Mouse (Mus musculus) embryonic stem cell, embryonic (primary cell): Measurements from ENCODE around the gene Gm9945.

Experiments
- CTCF ChIA-PET, 4 experiments: fragments of 300-600 bp in 2 of 4; fragments of 350-600 bp in 2 of 4; sonication (Branson Sonifier 250); formaldehyde crosslinking; loops; one replicate each; lab custom pipeline; 2022; ENCODE audit warnings: inconsistent platforms in 2 of 4; lab: Charles Lee
- POLR2A ChIA-PET, 4 experiments: fragments of 300-600 bp in 2 of 4; fragments of 350-600 bp in 2 of 4; sonication (Branson Sonifier 250); formaldehyde crosslinking; loops; one replicate each; lab custom pipeline; 2022; ENCODE audit warnings: antibody characterized with exemption in 4 of 4, inconsistent platforms in 1 of 4; lab: Charles Lee

Gene Gm9945

DNA sequence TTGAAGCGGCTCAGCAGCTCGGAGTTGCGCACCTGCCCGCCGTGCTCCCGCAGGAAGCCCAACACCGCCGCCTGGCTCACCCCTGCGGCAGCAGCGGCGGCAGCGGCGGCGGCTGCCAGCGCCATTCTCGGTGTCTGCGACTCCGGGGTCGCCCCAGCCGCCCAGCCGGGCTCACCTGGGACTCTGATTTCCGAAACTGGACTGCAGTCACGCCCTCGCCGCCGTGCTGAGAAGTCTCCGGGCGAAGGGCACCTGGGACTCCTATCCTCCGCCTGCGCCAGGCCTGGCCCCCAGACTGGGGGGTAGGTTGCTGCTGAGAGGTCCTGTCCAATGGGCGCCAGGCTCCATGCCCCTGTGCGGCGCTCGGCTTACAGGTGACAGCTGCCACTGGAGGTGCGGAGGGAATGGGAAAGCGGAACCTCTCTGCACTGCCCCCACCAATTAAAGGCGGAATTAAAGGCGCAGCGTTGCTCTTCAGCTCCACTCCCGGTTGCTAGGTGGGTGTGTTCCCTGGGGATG is at the start of gene Gm9945, which contains the start of gene Sowaha:
TSS of gene Gm9945 (plus strand) at position 384 of the 519 bp plus-strand sequence.
TSS of gene Sowaha (minus strand) at position 492 of the 519 bp plus-strand sequence.
- POLR2A ChIA-PET, result interaction anchor here (0.6 to 2.4 kb wide), 21 partner anchors 10 to 946 kb away, joined by 3 to 12 read pairs (median 4); partner anchors contain the start of genes Shroom1 (in 2 of the 4), Gm10447 (in 1 of the 4), Gm9837 (in 1 of the 4) and Kif3a (in 1 of the 4)
- CTCF ChIA-PET, result interaction anchor here (0.5 to 3.0 kb wide), 14 partner anchors 10 to 1754 kb away, joined by 3 to 22 read pairs (median 4); partner anchors contain the start of genes Gm9837 (in 3 of the 4), Gm10447 (in 1 of the 4) and Shroom1 (in 1 of the 4)

DNA sequence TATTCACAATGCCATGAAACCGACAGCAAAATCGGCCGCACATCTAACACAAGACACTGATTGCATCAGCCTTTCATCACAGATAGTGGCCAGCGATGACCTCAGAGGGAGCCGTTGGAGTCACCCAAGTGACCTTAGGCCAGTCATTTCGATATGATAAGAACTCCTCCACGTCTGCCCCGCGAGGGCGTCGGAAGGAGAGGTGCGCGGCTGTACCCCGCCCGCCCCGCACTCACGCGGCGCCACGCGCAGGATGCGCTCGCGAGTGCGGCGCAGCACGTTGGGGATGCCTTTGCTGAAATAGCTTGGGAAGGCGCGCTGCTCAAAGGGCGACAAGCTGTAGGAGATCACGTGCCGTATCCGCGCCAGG is 49.7 kb upstream of the Gm9945 start:
- CTCF ChIA-PET, result interaction anchor here (0.6 to 2.2 kb wide), 18 partner anchors 10 to 1034 kb away, joined by 3 to 13 read pairs (median 4); partner anchors contain the start of genes Gm9837 (in 2 of the 4) and 9530068E07Rik (in 1 of the 4)
- POLR2A ChIA-PET, result interaction anchor here (0.6 to 4.9 kb wide), 81 partner anchors 8 to 1991 kb away, joined by 3 to 33 read pairs (median 4); partner anchors contain the start of genes Hspa4 (in 3 of the 4), Zcchc10 (in 3 of the 4), Slc22a21 (in 2 of the 4) and Gm10447 (in 1 of the 4)

DNA sequence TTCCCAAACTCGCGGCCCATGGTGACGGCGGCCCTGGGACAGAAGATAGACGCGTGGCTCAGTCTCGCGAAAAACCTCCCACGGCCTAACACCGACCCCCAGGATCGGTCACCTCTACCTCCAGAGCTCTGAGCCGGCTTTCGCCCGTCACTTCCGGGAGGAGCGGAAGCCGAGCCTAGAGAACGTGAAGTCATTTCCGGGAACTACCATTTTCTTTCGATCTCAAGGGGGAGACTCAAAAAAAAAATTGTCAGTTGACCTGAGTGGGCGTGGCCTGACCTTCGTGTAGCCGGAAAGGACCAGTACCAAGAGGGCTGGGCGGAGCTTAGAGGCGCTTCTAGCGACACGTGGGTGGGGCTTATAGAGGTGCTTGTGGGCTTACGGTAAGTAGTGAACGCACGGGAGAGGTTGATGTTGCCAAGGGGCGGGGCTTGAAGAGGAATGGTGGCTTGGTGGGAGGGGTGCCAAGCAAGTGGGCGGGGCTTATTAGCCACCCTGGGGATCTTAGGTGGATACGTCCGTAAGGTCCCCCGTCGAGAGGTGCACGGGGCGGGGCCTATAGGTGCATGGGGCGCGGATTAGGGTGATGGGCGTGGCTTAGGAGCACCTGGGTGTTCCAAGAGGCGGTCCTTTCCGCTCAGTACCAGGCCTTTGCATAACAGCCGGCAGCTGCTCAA is 49.2 kb upstream of the Gm9945 start, which contains the start of the genes Uqcrq and Gdf9:
TSS of gene Uqcrq (minus strand) at position 162 of the 677 bp plus-strand sequence.
TSS of gene Gdf9 (plus strand) at position 354 of the 677 bp plus-strand sequence.
- ChIA-PET POLR2A (interaction anchor here (0.6 to 4.9 kb wide), 98 partner anchors 9 to 1990 kb away, joined by 3 to 33 read pairs (median 4); partner anchors contain the start of genes Hspa4 (in 3 of the 4), Zcchc10 (in 3 of the 4), Slc22a21 (in 2 of the 4) and Gm10447 (in 1 of the 4)), CTCF (interaction anchor here (0.5 to 2.2 kb wide), 26 partner anchors 9 to 1035 kb away, joined by 3 to 13 read pairs (median 4); partner anchors contain the start of genes Gm9837 (in 2 of the 4) and 9530068E07Rik (in 1 of the 4))

DNA sequence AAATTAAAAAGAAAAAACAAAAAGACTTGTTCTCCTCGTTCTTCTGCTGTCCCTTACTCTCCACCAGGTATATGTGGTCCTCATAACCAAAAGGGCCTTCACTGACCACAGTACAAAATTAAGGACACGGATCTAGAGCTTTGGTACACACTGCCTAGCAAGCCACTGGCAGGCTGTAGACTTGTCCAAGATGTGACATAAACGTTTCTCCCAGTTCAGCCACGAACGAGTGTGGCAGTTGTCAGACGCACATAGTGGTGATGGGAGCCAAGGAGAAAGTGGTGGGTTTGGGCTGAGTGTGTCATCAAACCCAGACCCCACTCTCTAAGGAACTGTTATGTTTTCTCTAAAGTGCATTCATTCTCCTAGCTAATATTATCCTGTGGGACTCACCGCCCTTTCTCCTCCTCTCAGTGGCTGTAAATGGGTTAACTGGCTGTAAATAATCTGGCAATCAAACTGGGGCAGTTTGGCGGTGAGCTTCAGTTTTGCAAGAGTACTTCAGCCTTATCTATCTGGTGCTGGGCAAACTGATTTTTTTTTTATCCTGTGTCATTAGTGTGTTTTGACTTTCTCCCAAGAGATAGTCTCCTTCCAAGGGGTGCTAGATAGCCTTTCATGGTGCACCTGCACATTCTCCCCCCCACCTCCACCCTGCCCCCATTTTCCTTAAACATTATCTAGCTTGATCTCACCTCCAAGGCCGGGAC is 48.5 kb upstream of the Gm9945 start:
- POLR2A ChIA-PET, result interaction anchor here in 3 of 4 experiments (0.5 to 3.8 kb wide), 81 partner anchors 8 to 1333 kb away, joined by 3 to 33 read pairs (median 4); partner anchors contain the start of genes Hspa4 (in 3 of the 3), Slc22a21 (in 2 of the 3), Zcchc10 (in 2 of the 3) and Gm10447 (in 1 of the 3)
- CTCF ChIA-PET, result interaction anchor here (0.5 to 2.2 kb wide), 22 partner anchors 9 to 306 kb away, joined by 3 to 13 read pairs (median 4); partner anchors contain the start of genes Gm9837 (in 2 of the 4), Gm10447 (in 1 of the 4) and Shroom1 (in 1 of the 4)

- ChIA-PET POLR2A (interaction anchor here in 1 of 4 experiments (1.0 to 2.1 kb wide), 4 partner anchors 9 to 132 kb away, joined by 3 to 7 read pairs (median 4); no protein-coding TSS in a partner anchor), CTCF (no interaction called here)
These were observed 46.9 kb upstream of the Gm9945 start for GRCm38 (mm10) chr11:53433057-53433456.

DNA sequence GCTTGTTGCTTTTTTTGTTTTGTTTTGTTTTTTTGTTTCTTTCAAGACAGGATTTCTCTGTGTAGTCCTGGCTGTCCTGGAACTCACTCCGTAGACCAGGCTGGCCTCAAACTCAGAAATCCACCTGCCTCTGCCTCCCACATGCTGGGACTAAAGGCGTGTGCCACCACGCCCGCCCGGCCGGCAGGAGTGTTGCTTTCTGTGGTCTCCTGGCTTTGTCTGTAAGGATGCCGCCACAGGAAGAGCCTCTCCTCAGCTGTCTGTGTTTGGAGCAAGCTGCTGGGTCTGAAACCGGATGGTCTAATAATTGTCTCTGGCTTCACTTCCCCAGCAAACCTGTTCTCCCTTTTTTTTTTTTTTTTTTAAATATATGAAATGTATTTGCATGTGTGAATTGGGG is 44.5 kb upstream of the Gm9945 start:
- ChIA-PET POLR2A (interaction anchor here (0.6 to 2.5 kb wide), 10 partner anchors 8 to 1512 kb away, joined by 3 to 8 read pairs (median 3); partner anchors contain the start of gene Gm10447 (in 1 of the 4)), CTCF (interaction anchor here (0.6 to 1.0 kb wide), 5 partner anchors 17 to 208 kb away, joined by 3 to 8 read pairs (median 4); no protein-coding TSS in a partner anchor)

- CTCF ChIA-PET, result interaction anchor here in 3 of 4 experiments (0.7 to 1.5 kb wide), 6 partner anchors 17 to 30 kb away, joined by 3 to 4 read pairs (median 3); partner anchors contain the start of genes Gm10447 (in 1 of the 3) and Shroom1 (in 1 of the 3)
- POLR2A ChIA-PET, result interaction anchor here (0.6 to 2.5 kb wide), 10 partner anchors 8 to 305 kb away, joined by 3 to 8 read pairs (median 4); partner anchors contain the start of genes Gm10447 (in 1 of the 4) and Rad50 (in 1 of the 4)
These were observed 43.6 kb upstream of the Gm9945 start for GRCm38 (mm10) chr11:53436338-53436737.

DNA sequence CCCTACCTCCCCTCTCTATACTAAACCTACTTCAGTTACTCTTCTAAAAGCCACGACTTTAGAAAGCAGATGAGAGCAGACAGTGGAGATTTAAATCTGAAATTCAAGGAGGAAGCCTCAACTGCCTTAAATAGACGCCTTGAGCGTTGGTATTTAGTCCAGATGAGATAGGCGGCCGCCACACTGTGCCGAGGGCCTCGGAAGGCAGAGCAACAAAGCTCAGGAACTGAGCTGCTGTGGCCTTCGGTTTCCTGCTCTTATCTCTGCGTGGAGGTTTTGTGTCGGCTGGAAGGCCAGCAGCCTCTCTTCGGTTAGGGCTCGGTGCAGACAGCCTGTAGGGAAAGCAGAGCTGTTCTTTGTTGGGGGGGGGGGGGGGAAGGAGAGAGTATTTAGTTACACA is 38.0 kb upstream of the Gm9945 start:
- ChIA-PET POLR2A (interaction anchor here in 3 of 4 experiments (0.6 to 5.8 kb wide), 12 partner anchors 9 to 1749 kb away, joined by 3 to 24 read pairs (median 4); partner anchors contain the start of genes Gdf9 (in 2 of the 3), Uqcrq (in 2 of the 3), Gm10447 (in 1 of the 3) and Hspa4 (in 1 of the 3)), CTCF (interaction anchor here (0.6 to 2.6 kb wide), 10 partner anchors 11 to 87 kb away, joined by 3 to 14 read pairs (median 5); partner anchors contain the start of genes Gdf9 (in 3 of the 4), Uqcrq (in 3 of the 4), Gm10447 (in 1 of the 4) and Shroom1 (in 1 of the 4))

- CTCF ChIA-PET, result interaction anchor here in 3 of 4 experiments (0.5 to 1.9 kb wide), 8 partner anchors 12 to 907 kb away, joined by 3 to 10 read pairs (median 4); partner anchors contain the start of genes Gm9837 (in 2 of the 3), Gdf9 (in 1 of the 3), Gm10447 (in 1 of the 3) and Shroom1 (in 1 of the 3)
- POLR2A ChIA-PET, result interaction anchor here in 1 of 4 experiments (0.7 to 5.8 kb wide), 5 partner anchors 8 to 366 kb away, joined by 3 to 24 read pairs (median 6); partner anchors contain the start of genes Gdf9 and Uqcrq
These were observed 36.1 kb upstream of the Gm9945 start for GRCm38 (mm10) chr11:53443861-53444260.

DNA sequence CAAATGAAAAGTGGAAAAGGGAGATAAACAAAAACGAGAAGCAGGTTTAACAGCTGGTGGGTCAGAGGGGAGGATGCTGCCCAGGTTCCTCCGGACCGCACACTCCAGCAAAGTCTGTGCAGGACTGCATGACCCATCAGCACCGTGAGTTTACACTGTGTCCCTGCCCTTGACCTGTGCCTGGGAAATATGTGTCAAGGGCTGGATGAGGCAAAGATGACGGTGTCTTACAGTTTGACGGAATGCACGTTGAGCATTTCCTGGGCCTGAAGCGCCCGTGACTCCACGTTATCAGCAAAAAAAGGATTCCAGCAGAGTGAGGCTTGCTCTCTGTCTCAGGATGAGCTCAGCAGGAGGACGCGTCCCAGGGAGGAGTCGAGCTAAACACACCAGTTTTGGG is 34.4 kb upstream of the Gm9945 start:
- POLR2A ChIA-PET, result interaction anchor here in 3 of 4 experiments (0.6 to 3.2 kb wide), 10 partner anchors 8 to 191 kb away, joined by 3 to 22 read pairs (median 4); partner anchors contain the start of genes Gm10447 (in 2 of the 3), Shroom1 (in 2 of the 3), Gdf9 (in 1 of the 3) and Uqcrq (in 1 of the 3)

GRCm38 (mm10) chr11:53446183-53446582 is 33.8 kb upstream of the Gm9945 start:
- ChIA-PET POLR2A (interaction anchor here in 3 of 4 experiments (0.5 to 3.2 kb wide), 16 partner anchors 9 to 261 kb away, joined by 3 to 22 read pairs (median 4); partner anchors contain the start of genes Gm10447 (in 2 of the 3), Shroom1 (in 2 of the 3), Gdf9 (in 1 of the 3) and Rad50 (in 1 of the 3)), CTCF (interaction anchor here in 3 of 4 experiments (0.6 to 4.0 kb wide), 10 partner anchors 10 to 485 kb away, joined by 3 to 42 read pairs (median 6); partner anchors contain the start of genes Shroom1 (in 2 of the 3), Gm10447 (in 1 of the 3) and Gm9837 (in 1 of the 3))

More for the DNA sequence above, 34.4 kb upstream of the Gm9945 start:
- CTCF ChIA-PET, result interaction anchor here in 3 of 4 experiments (0.6 to 4.0 kb wide), 8 partner anchors 11 to 191 kb away, joined by 3 to 42 read pairs (median 4); partner anchors contain the start of genes Gdf9 (in 1 of the 3), Gm10447 (in 1 of the 3), Gm9837 (in 1 of the 3) and Shroom1 (in 1 of the 3)

DNA sequence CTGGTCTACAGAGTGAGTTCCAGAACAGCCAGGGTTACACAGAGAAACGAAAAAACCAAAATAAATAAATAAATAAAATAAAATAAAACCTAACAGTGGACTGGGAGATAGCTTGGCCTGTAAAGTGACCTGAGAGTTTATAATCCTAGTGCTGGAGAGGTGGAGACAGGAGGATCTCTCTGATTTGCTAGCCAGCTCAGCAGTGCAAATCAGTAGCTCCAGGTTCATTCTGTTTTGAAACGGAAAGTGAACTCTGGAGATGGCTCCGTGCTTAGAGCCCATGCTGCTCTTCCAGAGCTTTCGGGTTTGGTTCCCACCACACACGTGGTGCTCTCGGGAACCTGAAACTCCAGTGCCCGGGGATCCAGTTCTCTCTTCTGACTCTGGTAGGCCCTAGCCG is 32.0 kb upstream of the Gm9945 start:
- CTCF ChIA-PET, result interaction anchor here (0.6 to 4.0 kb wide), 5 partner anchors 8 to 1045 kb away, joined by 5 to 42 read pairs (median 6); partner anchors contain the start of genes Gm10447 (in 2 of the 4) and Shroom1 (in 2 of the 4)
- POLR2A ChIA-PET, result interaction anchor here in 3 of 4 experiments (0.7 to 1.7 kb wide), 4 partner anchors 9 to 39 kb away, joined by 3 to 5 read pairs (median 4); partner anchors contain the start of genes Gdf9 (in 1 of the 3), Gm10447 (in 1 of the 3), Shroom1 (in 1 of the 3) and Uqcrq (in 1 of the 3)

- POLR2A ChIA-PET, result interaction anchor here in 3 of 4 experiments (0.7 to 1.7 kb wide), 4 partner anchors 8 to 38 kb away, joined by 3 to 5 read pairs (median 4); partner anchors contain the start of genes Gdf9 (in 1 of the 3), Gm10447 (in 1 of the 3), Shroom1 (in 1 of the 3) and Uqcrq (in 1 of the 3)
- CTCF ChIA-PET, result interaction anchor here in 2 of 4 experiments (0.6 to 1.9 kb wide), 3 partner anchors 8 to 1044 kb away, joined by 5 to 8 read pairs (median 6); partner anchors contain the start of genes Gm10447 (in 1 of the 2) and Shroom1 (in 1 of the 2)
These were observed 31.4 kb upstream of the Gm9945 start for GRCm38 (mm10) chr11:53448529-53448928.

DNA sequence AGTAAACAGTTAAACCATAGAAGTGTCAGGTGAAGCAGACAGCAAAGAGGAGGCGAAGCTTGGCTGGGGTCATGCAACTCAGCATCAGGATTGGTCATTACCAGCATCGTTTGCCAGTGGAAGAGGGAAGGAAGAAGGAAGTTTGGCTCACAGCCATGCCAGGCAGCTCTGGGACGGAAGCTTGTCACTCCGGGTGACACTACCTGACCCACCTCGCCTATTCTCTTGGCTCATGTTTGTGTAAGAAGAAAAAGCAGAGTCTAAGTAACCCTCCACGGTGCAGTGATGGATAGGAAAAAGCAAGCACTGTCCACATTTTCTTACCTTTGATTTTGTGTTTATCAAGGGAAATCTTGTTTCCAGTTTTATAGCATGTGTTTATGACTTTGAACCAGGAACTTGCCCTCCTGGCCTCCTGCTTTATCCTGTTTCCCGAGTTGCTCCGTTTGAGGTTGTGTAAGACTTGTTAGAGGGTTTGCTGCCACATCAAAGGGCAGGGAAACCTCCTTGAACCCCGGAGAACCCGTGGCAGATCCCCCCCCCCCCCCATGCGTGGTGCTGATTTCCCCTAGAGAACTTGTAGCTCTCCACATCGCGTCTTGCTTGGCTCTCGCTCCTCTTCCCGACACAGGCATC is 29.8 kb upstream of the Gm9945 start:
- POLR2A ChIA-PET, result interaction anchor here in 3 of 4 experiments (1.0 to 1.6 kb wide), 6 partner anchors 9 to 19 kb away, joined by 3 to 7 read pairs (median 3); partner anchors contain the start of genes Gdf9 (in 1 of the 3) and Uqcrq (in 1 of the 3)
- CTCF ChIA-PET, result interaction anchor here (0.6 to 1.9 kb wide), 5 partner anchors 16 to 871 kb away, joined by 3 to 11 read pairs (median 4); no protein-coding TSS in a partner anchor
